Mouse (Mus musculus): ENCODE results near the gene Myh3.

DNA sequence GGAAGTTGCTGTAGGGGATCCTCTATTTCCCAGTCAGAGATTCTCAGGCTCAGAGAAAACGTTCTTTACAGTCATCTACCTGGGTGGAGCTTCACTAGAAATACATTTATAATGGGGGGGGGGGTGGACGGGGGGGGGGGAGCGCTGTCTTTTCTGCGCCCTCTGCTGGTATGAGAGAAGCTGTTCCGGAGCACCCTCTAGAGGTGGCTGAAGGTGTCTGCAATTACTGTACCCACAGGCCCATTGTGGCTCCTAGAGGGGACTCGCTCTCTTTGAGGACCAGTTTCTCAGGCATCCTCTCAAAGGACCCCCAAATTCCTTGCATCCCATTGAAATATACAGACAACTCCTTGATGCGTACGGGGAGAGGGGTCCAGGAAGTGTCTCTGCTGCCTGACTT, 23.6 kb downstream of the Myh3 start:
- TF ChIP-seq POLR2A (IDR thresholded peaks at IDR 0.05; ENCODE audit: low read depth, low read length), result no peak
- TF ChIP-seq CTCF (IDR thresholded peaks at IDR 0.05; ENCODE audit: extremely low read depth, insufficient read depth, insufficient read length, insufficient replicate concordance), result peak; percentile 58; the same call in 1 of the 2 replicates

All from spleen, adult 2 months (tissue).